Mouse (Mus musculus): ENCODE data around the gene Gm10340. TPM values are rescaled to one million over a fixed set of nuclear protein-coding genes. Genes with fewer than 3 reads are reported as not detected.
"Not testable (repeated sequence)": the region's sequence is repeated elsewhere in the genome, so short reads cannot be mapped to it uniquely, and the experiment has no call there.

Gm10340 gene
- not detected in 2 replicates for polyA plus RNA-seq (2016; fragmentation: Nextera tagmentation; extraction: Ambion mirVana)

- H3K36me3 ChIP-seq; H3K9me3 ChIP-seq; H3K4me2 ChIP-seq (replicated peaks); ATAC-seq (ENCODE audit: low FRiP score, low read depth); H3K27me3 ChIP-seq; H3K27ac ChIP-seq (replicated peaks); H3K9ac ChIP-seq (replicated peaks); H3K4me1 ChIP-seq; H3K4me3 ChIP-seq: not testable (repeated sequence)
- 89% methylated on average over 2 of the region's 3 CpGs for WGBS
These were observed at the start of gene Gm10340 for GRCm38 (mm10) chr14:3133697-3134096. Gene Gm10340, plus strand, starts transcription at chr14:3133997.

GRCm38 (mm10) chr14:3116051-3116450 lies 17.7 kb upstream of the Gm10340 start:
- H3K36me3 ChIP-seq; H3K4me1 ChIP-seq; H3K4me2 ChIP-seq (replicated peaks); H3K27ac ChIP-seq (replicated peaks); H3K27me3 ChIP-seq; ATAC-seq (ENCODE audit: low FRiP score, low read depth); H3K4me3 ChIP-seq; H3K9ac ChIP-seq (replicated peaks); H3K9me3 ChIP-seq: not testable (repeated sequence)
- 89% methylated on average over 22 of the region's 25 CpGs for WGBS

GRCm38 (mm10) chr14:3187955-3188354 lies 54.2 kb downstream of the Gm10340 start, which contains the start of gene Gm5795:
Gene Gm5795, plus strand, starts transcription at chr14:3188255.
- H3K27ac ChIP-seq (replicated peaks); H3K9me3 ChIP-seq; ATAC-seq (ENCODE audit: low FRiP score, low read depth); H3K36me3 ChIP-seq; H3K4me2 ChIP-seq (replicated peaks); H3K27me3 ChIP-seq; H3K4me1 ChIP-seq; H3K9ac ChIP-seq (replicated peaks); H3K4me3 ChIP-seq: not testable (repeated sequence)
- WGBS = no CpG with 5 or more reads among the region's 2 CpGs

Other genes starting within 250 kb of the Gm10340 start
- gene Gm2888, start 104.0 kb upstream of the Gm10340 start, polyA plus RNA-seq (2016; fragmentation: Nextera tagmentation; extraction: Ambion mirVana) = not detected in 2 replicates
- gene Gm2897, start 84.7 kb upstream of the Gm10340 start, polyA plus RNA-seq (2016; fragmentation: Nextera tagmentation; extraction: Ambion mirVana) = 6.1 and 7.1 TPM in 2 replicates
- gene Gm5795, start 54.3 kb downstream of the Gm10340 start, polyA plus RNA-seq (2016; fragmentation: Nextera tagmentation; extraction: Ambion mirVana) = 0.31 TPM in 1 of 2 replicates, not detected in the other
- 11.5 and 11.8 TPM in 2 replicates for gene D830030K20Rik, start 74.5 kb downstream of the Gm10340 start, polyA plus RNA-seq (2016; fragmentation: Nextera tagmentation; extraction: Ambion mirVana)
- gene Gm2956, start 198.6 kb downstream of the Gm10340 start, polyA plus RNA-seq (2016; fragmentation: Nextera tagmentation; extraction: Ambion mirVana) = not detected in 2 replicates